Mouse (Mus musculus) hindbrain, embryonic 14.5 days (tissue): ENCODE data around the gene Pknox2. TPM values are rescaled to one million over a fixed set of nuclear protein-coding genes. Genes with fewer than 3 reads are reported as not detected.

Experiments used
- ATAC-seq: fragments of 200-750 bp; cut with Nextera tagmentation; 2 replicates; pipeline ENCODE4 v1.8.0; 2017; ENCODE audit warnings: moderate number of reproducible peaks, mild to moderate bottlenecking, moderate TSS enrichment, moderate library complexity; ENCODE audit not compliant: low FRiP score
- DNase-seq: peaks from one replicate; pipeline ENCODE4 v3.0.0-alpha.2; 2015; ENCODE audit warnings: low spot score
- H3K27ac ChIP-seq: fragments of 300-500 bp; sonication (generic); 2 replicates; pipeline ENCODE4 v1.5.1; 2014; ENCODE audit warnings: mild to moderate bottlenecking, moderate library complexity
- H3K27me3 ChIP-seq: fragments of 300-500 bp; sonication (generic); 2 replicates; pipeline ENCODE4 v1.6.1; 2014; ENCODE audit warnings: mild to moderate bottlenecking, low read length, mixed read lengths; ENCODE audit not compliant: control insufficient read depth, insufficient read depth
- H3K36me3 ChIP-seq: fragments of 300-500 bp; sonication (generic); replicated peaks from 2 replicates; pipeline ENCODE4 v1.6.1; 2014; ENCODE audit not compliant: control insufficient read depth, insufficient read depth
- H3K4me1 ChIP-seq: fragments of 300-500 bp; sonication (generic); replicated peaks from 2 replicates; pipeline ENCODE4 v1.6.1; 2014; ENCODE audit warnings: antibody characterized with exemption, low read length, mixed read lengths; ENCODE audit not compliant: control insufficient read depth, insufficient read depth
- H3K4me2 ChIP-seq: fragments of 300-500 bp; sonication (generic); replicated peaks from 2 replicates; pipeline ENCODE4 v1.6.1; 2014; ENCODE audit warnings: mild to moderate bottlenecking, moderate library complexity
- H3K4me3 ChIP-seq: fragments of 300-500 bp; sonication (generic); replicated peaks from 2 replicates; pipeline ENCODE4 v1.5.1; 2014; ENCODE audit warnings: mild to moderate bottlenecking, low read length
- H3K9ac ChIP-seq: fragments of 300-500 bp; sonication (generic); 2 replicates; pipeline ENCODE4 v1.6.1; 2014
- H3K9me3 ChIP-seq: fragments of 300-500 bp; sonication (generic); 2 replicates; pipeline ENCODE4 v1.6.1; 2016; ENCODE audit warnings: low read length; ENCODE audit not compliant: control insufficient read depth
- WGBS: fragments of 180-500 bp; shearing (Covaris S2); extraction: QIAGEN DNeasy Blood & Tissue Kit; methylation state at CpG from one replicate; pipeline ENCODE4 v1.1.7; 2014; 5-methylcytosine and 5-hydroxymethylcytosine counted together
- polyA plus RNA-seq: library from polyadenylated mRNA; unstranded; fragments of >200 nt; fragmentation: Nextera tagmentation; extraction: Ambion mirVana; gene quantifications from 2 replicates; pipeline ENCODE4 v1.2.1, GENCODE M21; 2014

Gene Pknox2
- polyA plus RNA-seq, 1 experiment from 2014 or later: 25.8 TPM

DNA sequence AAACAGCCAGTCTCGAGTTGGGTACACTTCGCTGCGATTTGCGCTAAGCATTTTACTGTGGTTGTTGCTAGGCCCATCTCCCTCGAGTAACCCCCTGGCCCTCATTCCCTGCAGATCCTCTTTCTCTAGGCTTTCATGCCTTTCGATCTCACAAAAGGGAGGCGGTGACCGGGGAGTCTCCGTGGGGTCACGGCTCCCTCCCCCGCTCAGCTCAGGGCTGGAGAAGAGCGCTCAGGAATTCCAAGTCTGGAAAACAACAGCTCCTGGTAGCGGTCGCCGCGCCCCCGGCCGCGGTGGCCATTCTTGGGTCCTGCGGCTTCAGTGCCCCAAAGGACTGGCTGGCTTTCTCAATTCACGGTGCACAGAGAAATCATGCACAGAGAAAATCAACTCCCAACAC is 3.0 kb downstream of the Pknox2 start:
- H3K4me2 ChIP-seq: peak overlapping the region; percentile 94
- H3K9ac ChIP-seq: peak overlapping the region; percentile 92
- DNase-seq (peak; percentile 55), ATAC-seq (no peak)
- WGBS: 1% methylated on average over 21 of the region's 21 CpGs
- H3K27ac ChIP-seq: peak overlapping the region; percentile 95
- no peaks in the 10 kb centered on the region for H3K9me3 ChIP-seq
- H3K4me3 ChIP-seq: peak overlapping the region; percentile 90
- no peaks in the 10 kb centered on the region for H3K27me3 ChIP-seq
- H3K36me3 ChIP-seq: no peaks in the 10 kb centered on the region
- peaks cover 58% of the 10 kb centered on the region for H3K4me1 ChIP-seq

DNA sequence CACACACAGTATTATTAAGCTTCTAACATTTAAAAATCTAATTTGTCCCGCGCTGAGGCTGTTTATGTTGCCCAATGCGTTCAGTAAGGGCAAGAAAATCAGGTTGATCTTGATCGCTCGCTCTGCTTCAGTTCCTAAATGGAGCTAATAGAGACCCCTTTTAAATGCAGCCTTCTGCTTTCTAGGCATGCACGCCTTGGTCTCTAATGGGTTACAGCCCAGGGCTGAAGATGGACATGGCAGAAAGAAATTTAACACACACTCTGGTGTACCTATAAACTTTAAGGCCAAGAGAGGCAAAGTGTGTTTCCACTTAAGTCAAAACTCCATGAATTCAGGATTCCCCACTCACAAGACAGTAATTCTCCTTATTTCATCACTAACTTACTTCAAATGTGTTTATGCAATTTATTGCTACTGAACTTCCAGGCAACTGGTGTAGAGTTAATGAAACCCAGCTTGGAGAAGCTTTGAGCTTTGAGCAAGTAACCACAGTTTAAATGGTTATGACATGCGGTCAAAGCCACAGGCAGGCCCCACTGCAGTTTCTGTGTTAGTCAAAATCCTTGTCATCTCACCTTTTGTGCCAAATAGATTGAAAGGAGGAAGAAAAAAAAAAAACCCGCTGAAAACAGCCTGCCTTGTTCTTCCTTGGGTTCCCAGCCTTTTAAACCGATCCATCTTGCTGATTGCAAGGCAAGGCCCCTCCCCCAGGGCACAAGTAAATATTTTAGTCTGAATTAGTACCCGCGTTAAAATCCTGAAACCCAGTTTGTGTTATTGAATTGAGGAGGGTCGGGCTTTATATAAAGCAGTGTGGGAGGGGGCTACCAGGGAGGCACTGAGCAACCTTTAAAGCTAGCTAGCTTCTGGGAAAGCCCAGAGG is 3.9 kb downstream of the Pknox2 start:
- no peaks in the 10 kb centered on the region for H3K36me3 ChIP-seq
- DNase-seq: no peak
- WGBS: 15% methylated on average over 12 of the region's 12 CpGs
- peaks cover 58% of the 10 kb centered on the region for H3K4me1 ChIP-seq
- peak overlapping the region; percentile 95 for H3K27ac ChIP-seq
- H3K9ac ChIP-seq: peak overlapping the region; percentile 92
- no peaks in the 10 kb centered on the region for H3K9me3 ChIP-seq
- H3K4me2 ChIP-seq: peak overlapping the region; percentile 94
- H3K27me3 ChIP-seq: no peaks in the 10 kb centered on the region
- ATAC-seq: no peak
- H3K4me3 ChIP-seq: peak overlapping the region; percentile 90

DNA sequence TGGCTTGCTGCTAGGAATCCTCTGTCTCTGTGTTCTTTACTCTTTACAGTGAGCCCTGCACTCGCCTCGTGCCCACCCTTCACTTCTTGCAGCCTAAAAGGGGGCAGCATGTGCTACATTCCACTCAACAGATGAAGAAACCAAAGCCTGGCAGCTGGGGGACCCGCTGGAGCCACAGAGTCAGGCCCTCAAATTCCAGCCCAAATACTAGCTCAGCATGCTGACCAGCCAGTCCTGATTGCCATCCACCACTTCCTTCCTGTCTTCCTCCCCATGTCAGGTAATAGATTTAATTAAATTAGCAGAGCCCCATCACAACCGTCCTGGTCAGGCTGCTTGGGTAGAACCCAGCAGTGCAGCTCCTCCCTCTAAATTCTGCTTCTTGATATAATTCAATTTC is 5.1 kb downstream of the Pknox2 start:
- ATAC-seq (no peak), DNase-seq (no peak)
- 18% methylated on average over 4 of the region's 4 CpGs for WGBS
- Histone ChIP-seq H3K9ac (0 out of 2 replicates have a peak overlapping the region, but pooled peaks have one; percentile 28), H3K4me3 (no peak overlapping the region), H3K27me3 (no peaks in the 10 kb centered on the region), H3K9me3 (no peaks in the 10 kb centered on the region), H3K4me2 (peak overlapping the region; percentile 23; the same call in 1 of the 2 replicates), H3K27ac (peak overlapping the region; percentile 0), H3K4me1 (peaks cover 58% of the 10 kb centered on the region), H3K36me3 (no peaks in the 10 kb centered on the region)

DNA sequence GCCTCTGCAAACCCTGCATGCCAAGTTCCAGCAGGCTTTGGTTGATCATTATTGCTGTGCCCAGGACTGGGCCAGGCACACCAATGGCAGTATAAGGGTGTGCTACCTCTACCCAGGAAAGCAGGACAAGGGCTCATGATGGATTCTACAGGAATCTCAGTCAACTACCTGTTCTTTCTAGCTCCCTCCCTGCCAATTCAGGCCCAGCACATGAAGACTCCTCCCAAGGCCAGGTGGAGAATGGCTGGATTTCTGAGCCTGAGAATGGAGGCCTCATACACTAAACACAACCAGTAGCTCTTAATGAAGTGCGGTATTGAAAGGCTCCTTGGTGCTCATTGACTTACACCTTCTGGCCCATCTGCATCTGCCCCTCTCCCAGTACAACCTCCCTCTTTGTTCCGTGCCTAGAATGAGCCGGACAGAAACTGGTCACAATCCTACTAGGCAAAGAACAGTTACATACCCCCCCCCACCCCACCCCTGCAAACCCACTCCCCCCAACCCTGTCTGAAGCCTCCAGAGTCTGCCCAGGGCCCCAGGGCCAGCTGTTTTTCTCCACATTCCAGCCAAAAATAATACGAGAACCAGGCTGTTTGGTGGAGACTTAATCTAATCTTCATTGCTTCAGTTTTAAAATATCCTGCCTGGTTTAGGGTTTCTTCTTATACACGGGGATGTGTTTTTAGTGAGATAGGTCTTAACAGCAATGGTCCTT is 6.6 kb downstream of the Pknox2 start:
- Histone ChIP-seq H3K27ac (0 out of 2 replicates have a peak overlapping the region, but pooled peaks have one; percentile 17), H3K9me3 (no peaks in the 10 kb centered on the region), H3K36me3 (no peaks in the 10 kb centered on the region), H3K4me2 (no peak overlapping the region), H3K27me3 (no peaks in the 10 kb centered on the region), H3K4me1 (peaks cover 63% of the 10 kb centered on the region), H3K4me3 (no peak overlapping the region), H3K9ac (no peak overlapping the region)
- no peak for DNase-seq
- ATAC-seq: no peak
- 31% methylated on average over 5 of the region's 5 CpGs for WGBS

DNA sequence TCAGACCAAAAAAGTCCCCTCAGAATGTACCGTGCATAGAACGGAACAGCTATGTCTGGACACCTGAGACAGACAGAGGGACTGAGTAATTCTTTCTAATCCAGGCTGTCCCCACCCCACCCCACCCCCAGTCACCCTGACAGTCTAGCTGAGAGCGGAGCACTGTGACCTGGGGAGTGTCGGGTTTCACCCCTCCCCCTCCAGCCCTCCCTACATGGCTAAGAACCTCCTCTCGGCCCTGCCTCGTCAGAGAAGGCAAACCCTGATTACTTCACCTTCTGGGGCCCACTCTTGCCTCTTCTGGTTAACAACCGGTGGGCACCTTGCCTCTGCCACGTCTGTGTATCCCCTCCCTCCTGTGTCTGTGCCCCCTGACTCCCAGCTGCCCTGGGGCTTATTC is 7.7 kb downstream of the Pknox2 start:
- 5% methylated on average over 8 of the region's 8 CpGs for WGBS
- Histone ChIP-seq H3K9me3 (no peaks in the 10 kb centered on the region), H3K27me3 (no peaks in the 10 kb centered on the region), H3K4me2 (peak overlapping the region; percentile 10; the same call in 1 of the 2 replicates), H3K4me3 (no peak overlapping the region), H3K9ac (peak overlapping the region; percentile 21; the same call in 1 of the 2 replicates), H3K36me3 (no peaks in the 10 kb centered on the region), H3K27ac (no peak overlapping the region), H3K4me1 (peaks cover 56% of the 10 kb centered on the region)
- no peak for ATAC-seq
- DNase-seq: no peak

DNA sequence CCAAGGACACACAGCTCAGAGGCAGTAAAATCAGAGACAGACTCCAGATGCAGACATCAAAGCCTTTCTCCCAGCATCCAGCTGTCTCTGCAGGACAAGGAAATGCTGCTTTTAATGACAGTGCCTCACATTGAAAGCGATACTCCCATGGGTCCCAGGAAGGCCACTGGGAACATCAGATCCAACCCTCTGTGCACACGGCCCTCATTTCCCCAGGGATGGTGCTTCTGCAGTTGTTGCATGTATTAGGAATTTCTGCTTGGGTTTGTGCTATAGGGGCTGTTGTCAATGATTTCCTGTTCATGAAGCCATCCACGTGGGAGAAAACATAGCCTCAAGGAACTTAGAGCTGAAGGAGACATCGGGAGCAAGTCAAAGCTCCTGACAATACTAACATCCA is 8.3 kb downstream of the Pknox2 start:
- WGBS: 42% methylated on average over 4 of the region's 4 CpGs
- Histone ChIP-seq H3K36me3 (no peaks in the 10 kb centered on the region), H3K4me1 (peaks cover 50% of the 10 kb centered on the region), H3K4me2 (no peak overlapping the region), H3K9ac (no peak overlapping the region), H3K27ac (no peak overlapping the region), H3K27me3 (no peaks in the 10 kb centered on the region), H3K4me3 (no peak overlapping the region), H3K9me3 (no peaks in the 10 kb centered on the region)
- ATAC-seq: no peak
- DNase-seq: no peak

DNA sequence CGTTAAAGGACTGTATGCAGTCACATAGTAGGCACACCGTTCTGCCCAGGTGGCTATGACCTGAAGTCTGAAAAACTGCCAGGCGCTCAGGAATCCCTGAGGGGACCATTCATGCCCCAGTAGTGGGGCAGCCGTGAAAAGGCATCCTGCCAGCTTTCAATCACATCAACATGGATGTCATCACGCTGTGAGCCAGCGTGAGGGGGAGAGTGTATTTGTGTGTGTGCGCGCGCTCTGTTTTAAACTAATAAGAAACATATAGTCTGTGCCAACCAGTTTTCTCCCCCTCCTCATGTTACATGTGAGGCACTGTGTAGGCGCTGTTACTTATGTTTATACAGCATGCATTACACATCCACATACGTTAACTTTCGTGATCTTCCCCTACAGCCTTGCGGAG is 10.9 kb downstream of the Pknox2 start:
- Histone ChIP-seq H3K4me3 (no peak overlapping the region), H3K9me3 (no peaks in the 10 kb centered on the region), H3K4me2 (no peak overlapping the region), H3K4me1 (peaks cover 25% of the 10 kb centered on the region), H3K9ac (no peak overlapping the region), H3K27me3 (no peaks in the 10 kb centered on the region), H3K36me3 (no peaks in the 10 kb centered on the region), H3K27ac (no peak overlapping the region)
- DNase-seq (no peak), ATAC-seq (no peak)
- 68% methylated on average over 13 of the region's 13 CpGs for WGBS

DNA sequence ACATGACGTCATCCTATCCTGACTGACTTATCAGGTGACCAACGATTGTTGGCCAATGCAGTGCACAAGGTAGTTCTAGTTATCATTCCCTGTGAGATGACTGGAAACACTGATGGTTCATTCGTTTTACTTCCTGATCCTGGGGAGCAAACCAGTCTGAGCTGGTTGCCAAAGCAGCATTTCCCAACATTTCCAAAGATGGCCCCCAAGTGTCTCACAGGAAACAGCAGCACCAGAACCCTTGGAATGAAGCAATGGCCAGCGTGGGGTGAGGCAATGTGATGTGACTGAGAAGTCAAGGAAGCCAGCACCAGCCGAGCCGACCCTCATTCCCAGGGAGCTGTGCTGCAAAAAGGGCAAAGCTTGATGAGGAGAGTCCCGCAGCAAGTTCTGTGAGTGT is 13.7 kb downstream of the Pknox2 start:
- DNase-seq (no peak), ATAC-seq (no peak)
- Histone ChIP-seq H3K4me3 (no peak overlapping the region), H3K9ac (no peak overlapping the region), H3K4me1 (0 out of 2 replicates have a peak, but pooled peaks cover 5% of the 10 kb centered on the region), H3K27ac (no peak overlapping the region), H3K9me3 (no peaks in the 10 kb centered on the region), H3K36me3 (no peaks in the 10 kb centered on the region), H3K27me3 (no peaks in the 10 kb centered on the region), H3K4me2 (no peak overlapping the region)
- 85% methylated on average over 7 of the region's 7 CpGs for WGBS

DNA sequence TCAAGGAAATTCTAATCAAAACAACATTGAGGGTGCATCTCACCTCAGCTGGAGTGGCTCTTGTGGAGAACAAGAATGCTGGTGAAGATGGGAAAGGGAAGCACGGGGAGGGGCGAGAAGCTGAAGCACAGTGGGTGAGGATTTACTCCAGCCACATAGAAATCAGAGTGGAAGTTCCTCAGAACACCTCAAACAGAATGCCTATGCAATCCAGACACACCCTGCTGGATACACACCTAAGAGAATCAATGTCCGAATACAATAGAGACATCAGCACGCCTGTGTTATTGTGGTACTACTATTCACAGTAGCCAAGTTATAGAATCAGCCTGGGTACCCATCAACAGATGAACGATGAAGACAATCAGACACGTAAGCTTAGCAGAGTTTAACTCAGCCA is 18.2 kb downstream of the Pknox2 start:
- no peaks in the 10 kb centered on the region for H3K4me1 ChIP-seq
- H3K9ac ChIP-seq: no peak overlapping the region
- H3K9me3 ChIP-seq: no peaks in the 10 kb centered on the region
- no peaks in the 10 kb centered on the region for H3K27me3 ChIP-seq
- 90% methylated on average over 6 of the region's 6 CpGs for WGBS
- ATAC-seq (no peak), DNase-seq (no peak)
- H3K4me3 ChIP-seq: no peak overlapping the region
- H3K4me2 ChIP-seq: no peak overlapping the region
- H3K36me3 ChIP-seq: no peaks in the 10 kb centered on the region
- H3K27ac ChIP-seq: no peak overlapping the region
